Mouse (Mus musculus): ENCODE data around the gene Sephs2. TPM values are rescaled to one million over a fixed set of nuclear protein-coding genes. Genes with fewer than 3 reads are reported as not detected.

Gene Sephs2
- polyA plus RNA-seq, 1 experiment from 2014 or later, result 67.5 TPM

DNA sequence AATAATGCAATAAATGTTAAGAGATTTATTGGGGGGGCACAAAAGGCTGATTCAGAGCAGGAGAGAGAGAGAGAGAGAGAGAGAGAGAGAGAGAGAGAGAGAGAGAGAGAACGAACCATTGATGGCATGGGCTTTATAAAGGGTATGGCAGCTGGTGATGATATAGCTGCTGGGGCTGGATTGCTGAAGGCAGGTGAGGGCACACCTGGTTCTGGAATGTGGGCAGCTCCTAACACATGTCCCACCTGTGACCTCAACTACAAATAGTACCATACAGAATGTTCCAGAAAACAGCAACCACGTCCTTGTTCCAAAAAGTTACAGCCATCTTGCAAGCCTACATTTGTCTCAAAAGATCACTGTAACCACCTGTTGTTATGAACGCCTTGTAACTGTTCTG lies 42.5 kb downstream of the Sephs2 start:
- Histone ChIP-seq H3K27ac (replicated peaks) (0 out of 2 replicates have a peak overlapping the region, but pooled peaks have one; percentile 97), H3K4me1 (peaks cover 42% of the 10 kb centered on the region), H3K4me3 (replicated peaks) (peak overlapping the region; percentile 99), H3K4me2 (peak overlapping the region; percentile 71), H3K27me3 (replicated peaks) (no peaks in the 10 kb centered on the region), H3K36me3 (peaks cover 14% of the 10 kb centered on the region), H3K9me3 (replicated peaks) (no peaks in the 10 kb centered on the region), H3K9ac (replicated peaks) (peak overlapping the region; percentile 98; the same call in 1 of the 2 replicates)
- no peak for ATAC-seq (ENCODE audit: low FRiP score)
- WGBS, result 50% methylated on average over 3 of the region's 3 CpGs

- no peak overlapping the region for H3K4me2 ChIP-seq
- H3K4me3 ChIP-seq (replicated peaks), result no peak overlapping the region
- peaks cover 29% of the 10 kb centered on the region for H3K4me1 ChIP-seq
- whole genome bisulfite sequencing, result 66% methylated on average over 4 of the region's 4 CpGs
- no peaks in the 10 kb centered on the region for H3K9me3 ChIP-seq (replicated peaks)
- H3K36me3 ChIP-seq, result no peaks in the 10 kb centered on the region
- no peak overlapping the region for H3K9ac ChIP-seq (replicated peaks)
- no peaks in the 10 kb centered on the region for H3K27me3 ChIP-seq (replicated peaks)
- no peak overlapping the region for H3K27ac ChIP-seq (replicated peaks)
- ATAC-seq (ENCODE audit: low FRiP score), result no peak
These were observed 45.1 kb downstream of the Sephs2 start for GRCm38 (mm10) chr7:127228615-127229303.

DNA sequence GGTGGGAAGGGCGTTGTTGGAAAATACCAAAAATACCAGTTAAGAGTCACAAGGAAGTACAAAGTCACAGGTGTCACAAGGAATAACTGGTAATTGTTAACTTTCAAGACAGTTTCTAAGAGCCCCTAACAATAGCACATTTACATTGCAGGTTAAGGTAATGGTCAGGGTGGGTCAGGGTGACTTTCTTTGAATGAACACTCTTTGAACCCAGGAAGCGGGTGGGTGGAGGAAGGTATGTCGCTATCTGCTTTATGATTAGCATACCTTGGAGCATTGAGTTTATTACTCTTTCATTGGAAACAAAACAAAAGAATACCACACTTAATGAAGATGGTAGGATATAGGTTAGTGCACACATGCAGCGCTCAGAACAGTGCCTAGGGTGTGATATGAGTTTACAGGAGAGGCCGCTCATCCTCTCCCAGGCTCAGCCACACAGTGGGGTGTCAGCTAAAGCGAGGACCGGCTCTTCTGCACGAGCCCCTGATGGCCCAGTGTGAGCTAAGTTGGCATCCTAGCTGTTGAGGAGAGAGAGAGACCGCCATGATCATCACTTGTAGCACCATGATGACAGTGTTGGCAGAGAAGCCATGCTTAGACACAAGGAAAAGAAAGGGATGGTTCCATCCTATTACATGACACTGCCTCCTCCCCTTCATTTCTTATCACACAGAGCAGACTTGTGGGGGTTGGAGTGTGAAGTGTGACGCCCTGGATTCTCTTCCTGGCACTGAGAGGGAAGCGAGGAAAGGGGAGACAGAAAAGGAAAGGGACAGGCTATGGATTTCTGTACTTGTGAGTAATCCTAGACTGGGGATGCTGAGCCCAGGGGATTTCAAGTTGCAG lies 48.5 kb downstream of the Sephs2 start:
- WGBS, result 89% methylated on average over 11 of the region's 11 CpGs
- H3K27me3 ChIP-seq (replicated peaks), result no peaks in the 10 kb centered on the region
- no peaks in the 10 kb centered on the region for H3K36me3 ChIP-seq
- no peaks in the 10 kb centered on the region for H3K9me3 ChIP-seq (replicated peaks)
- H3K4me2 ChIP-seq, result no peak overlapping the region
- ATAC-seq (ENCODE audit: low FRiP score), result no peak
- no peak overlapping the region for H3K9ac ChIP-seq (replicated peaks)
- no peak overlapping the region for H3K27ac ChIP-seq (replicated peaks)
- no peak overlapping the region for H3K4me3 ChIP-seq (replicated peaks)
- H3K4me1 ChIP-seq, result peaks cover 11% of the 10 kb centered on the region

GRCm38 (mm10) chr7:127224616-127225015 lies 49.2 kb downstream of the Sephs2 start:
- Histone ChIP-seq H3K4me2 (no peak overlapping the region), H3K9me3 (replicated peaks) (no peaks in the 10 kb centered on the region), H3K27ac (replicated peaks) (no peak overlapping the region), H3K4me3 (replicated peaks) (no peak overlapping the region), H3K9ac (replicated peaks) (no peak overlapping the region), H3K4me1 (peaks cover 4% of the 10 kb centered on the region; the same call in 1 of the 2 replicates), H3K27me3 (replicated peaks) (no peaks in the 10 kb centered on the region), H3K36me3 (no peaks in the 10 kb centered on the region)
- no peak for ATAC-seq (ENCODE audit: low FRiP score)
- 97% methylated on average over 6 of the region's 6 CpGs for WGBS

DNA sequence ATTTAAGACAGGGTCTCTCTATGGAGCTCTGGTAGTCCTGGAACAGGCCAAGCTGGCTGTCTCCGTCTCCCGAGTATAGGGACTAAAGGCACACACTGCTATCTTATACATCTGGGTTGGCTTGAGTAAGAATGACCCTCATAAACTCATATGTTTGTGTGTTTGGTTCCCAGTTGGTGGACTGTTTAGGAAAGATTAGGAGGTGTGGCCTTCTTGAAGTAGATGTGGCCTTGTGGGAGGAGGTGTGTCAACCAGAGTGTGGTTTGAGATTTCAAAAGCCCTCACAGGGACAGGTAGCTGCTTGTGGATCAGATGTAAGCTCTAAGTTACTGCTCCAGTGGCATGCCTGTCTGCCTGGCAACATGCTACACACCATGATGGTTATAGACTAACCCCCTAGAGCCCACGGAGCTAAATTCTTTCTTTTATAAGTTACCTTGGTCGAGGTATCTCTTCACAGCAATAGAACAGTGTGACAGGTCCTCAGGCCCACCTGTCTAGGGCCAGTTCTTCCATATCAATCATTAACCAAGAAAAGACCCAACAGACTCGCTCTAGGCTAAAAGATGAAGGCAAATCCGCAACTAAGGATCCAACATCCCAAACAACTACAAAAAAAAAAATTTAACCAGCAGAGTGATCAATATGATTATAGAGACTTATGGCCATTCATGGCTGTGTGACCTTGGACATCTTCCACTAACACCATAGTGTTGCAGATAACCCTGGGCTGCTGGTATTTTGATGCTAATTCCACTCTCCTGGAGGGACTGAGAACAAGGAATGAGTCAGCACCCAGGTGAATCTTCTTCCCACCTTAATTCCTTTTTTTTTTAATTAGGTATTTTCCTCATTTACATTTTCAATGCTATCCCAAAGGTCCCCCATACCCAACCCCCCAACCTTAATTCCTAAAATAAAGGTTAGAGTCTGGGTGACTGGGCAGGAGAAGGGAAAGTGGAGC lies 50.1 kb downstream of the Sephs2 start:
- Histone ChIP-seq H3K36me3 (no peaks in the 10 kb centered on the region), H3K4me2 (no peak overlapping the region), H3K9ac (replicated peaks) (no peak overlapping the region), H3K27ac (replicated peaks) (no peak overlapping the region), H3K27me3 (replicated peaks) (no peaks in the 10 kb centered on the region), H3K9me3 (replicated peaks) (no peaks in the 10 kb centered on the region), H3K4me1 (no peaks in the 10 kb centered on the region), H3K4me3 (replicated peaks) (no peak overlapping the region)
- 91% methylated on average over 6 of the region's 6 CpGs for WGBS
- no peak for ATAC-seq (ENCODE audit: low FRiP score)

DNA sequence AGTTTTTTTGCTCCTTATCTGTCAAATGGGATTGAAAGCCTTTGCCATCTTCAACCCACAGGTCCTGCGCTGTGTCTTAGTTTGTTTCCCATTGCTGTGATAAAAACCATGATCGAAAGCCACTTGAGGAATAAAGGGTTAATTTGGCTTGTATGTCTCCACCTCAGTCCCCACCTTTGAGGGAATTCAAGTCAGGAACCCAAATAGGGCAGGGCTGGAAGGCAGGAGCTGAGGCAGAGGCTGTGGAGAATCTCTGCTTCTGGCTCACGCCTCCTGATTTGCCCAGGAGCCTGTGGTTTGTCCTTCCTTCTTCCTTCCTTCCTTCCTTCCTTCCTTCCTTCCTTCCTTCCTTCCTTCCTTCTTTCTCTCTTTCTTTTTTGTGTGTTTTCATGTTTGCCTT lies 50.7 kb downstream of the Sephs2 start:
- H3K4me2 ChIP-seq, result no peak overlapping the region
- H3K27me3 ChIP-seq (replicated peaks), result no peaks in the 10 kb centered on the region
- no peak overlapping the region for H3K9ac ChIP-seq (replicated peaks)
- no peaks in the 10 kb centered on the region for H3K4me1 ChIP-seq
- H3K9me3 ChIP-seq (replicated peaks), result no peaks in the 10 kb centered on the region
- no peaks in the 10 kb centered on the region for H3K36me3 ChIP-seq
- WGBS, result over 99% methylated on average over 3 of the region's 3 CpGs
- H3K4me3 ChIP-seq (replicated peaks), result no peak overlapping the region
- H3K27ac ChIP-seq (replicated peaks), result no peak overlapping the region
- ATAC-seq (ENCODE audit: low FRiP score), result no peak

Other genes with a start within 250 kb of the Sephs2 start
- 78.1 and 82.6 TPM in 2 replicates for gene Maz, start 247.0 kb downstream of the Sephs2 start, polyA plus RNA-seq (2015; fragmentation: Nextera tagmentation; extraction: Ambion mirVana)
- gene Kif22, start 231.6 kb downstream of the Sephs2 start, polyA plus RNA-seq (2015; fragmentation: Nextera tagmentation; extraction: Ambion mirVana), result 20.0 and 40.9 TPM in 2 replicates
- not detected in 2 replicates for gene Zg16, start 186.7 kb downstream of the Sephs2 start, polyA plus RNA-seq (2015; fragmentation: Nextera tagmentation; extraction: Ambion mirVana)
- gene AI467606, start 182.7 kb downstream of the Sephs2 start, polyA plus RNA-seq (2015; fragmentation: Nextera tagmentation; extraction: Ambion mirVana), result 2.4 and 8.6 TPM in 2 replicates
- gene Qprt, start 151.8 kb downstream of the Sephs2 start, polyA plus RNA-seq (2015; fragmentation: Nextera tagmentation; extraction: Ambion mirVana), result 0.75 and 1.1 TPM in 2 replicates
- gene Spn, start 136.2 kb downstream of the Sephs2 start, polyA plus RNA-seq (2015; fragmentation: Nextera tagmentation; extraction: Ambion mirVana), result 0.08 and 2.8 TPM in 2 replicates
- gene Cd2bp2, start 78.0 kb downstream of the Sephs2 start, polyA plus RNA-seq (2015; fragmentation: Nextera tagmentation; extraction: Ambion mirVana), result 64.2 and 65.8 TPM in 2 replicates
- gene Tbc1d10b, start 65.6 kb downstream of the Sephs2 start, polyA plus RNA-seq (2015; fragmentation: Nextera tagmentation; extraction: Ambion mirVana), result 30.0 and 35.6 TPM in 2 replicates
- gene Mylpf, start 65.2 kb downstream of the Sephs2 start, polyA plus RNA-seq (2015; fragmentation: Nextera tagmentation; extraction: Ambion mirVana), result 42.1 and 72.2 TPM in 2 replicates
- gene Zfp553, start 41.0 kb downstream of the Sephs2 start, polyA plus RNA-seq (2015; fragmentation: Nextera tagmentation; extraction: Ambion mirVana), result 47.5 and 48.8 TPM in 2 replicates
- 15.8 and 40.6 TPM in 2 replicates for gene Sept1, start 40.9 kb downstream of the Sephs2 start, polyA plus RNA-seq (2015; fragmentation: Nextera tagmentation; extraction: Ambion mirVana)
- 72.3 and 83.5 TPM in 2 replicates for gene Zfp771, start 29.8 kb downstream of the Sephs2 start, polyA plus RNA-seq (2015; fragmentation: Nextera tagmentation; extraction: Ambion mirVana)
- gene Dctpp1, start 13.3 kb downstream of the Sephs2 start, polyA plus RNA-seq (2015; fragmentation: Nextera tagmentation; extraction: Ambion mirVana), result 128 and 136 TPM in 2 replicates
- 0.18 and 5.4 TPM in 2 replicates for gene Itgal, start 22.2 kb upstream of the Sephs2 start, polyA plus RNA-seq (2015; fragmentation: Nextera tagmentation; extraction: Ambion mirVana)
- 17.4 and 17.8 TPM in 2 replicates for gene Zfp768, start 71.5 kb upstream of the Sephs2 start, polyA plus RNA-seq (2015; fragmentation: Nextera tagmentation; extraction: Ambion mirVana)
- gene Zfp747, start 102.0 kb upstream of the Sephs2 start, polyA plus RNA-seq (2015; fragmentation: Nextera tagmentation; extraction: Ambion mirVana), result 8.1 and 8.5 TPM in 2 replicates
- gene 9130019O22Rik, start 113.1 kb upstream of the Sephs2 start, polyA plus RNA-seq (2015; fragmentation: Nextera tagmentation; extraction: Ambion mirVana), result 4.4 and 4.8 TPM in 2 replicates
- gene E430018J23Rik, start 119.6 kb upstream of the Sephs2 start, polyA plus RNA-seq (2015; fragmentation: Nextera tagmentation; extraction: Ambion mirVana), result 5.0 and 5.2 TPM in 2 replicates
- 4.2 and 6.3 TPM in 2 replicates for gene Zfp764, start 132.8 kb upstream of the Sephs2 start, polyA plus RNA-seq (2015; fragmentation: Nextera tagmentation; extraction: Ambion mirVana)
- gene Zfp688, start 148.0 kb upstream of the Sephs2 start, polyA plus RNA-seq (2015; fragmentation: Nextera tagmentation; extraction: Ambion mirVana), result 29.2 and 30.6 TPM in 2 replicates
- gene Zfp689, start 175.1 kb upstream of the Sephs2 start, polyA plus RNA-seq (2015; fragmentation: Nextera tagmentation; extraction: Ambion mirVana), result 13.4 TPM in 2 replicates
- gene Prr14, start 185.6 kb upstream of the Sephs2 start, polyA plus RNA-seq (2015; fragmentation: Nextera tagmentation; extraction: Ambion mirVana), result 35.9 and 37.5 TPM in 2 replicates
- 10.7 and 12.2 TPM in 2 replicates for gene Fbrs, start 205.1 kb upstream of the Sephs2 start, polyA plus RNA-seq (2015; fragmentation: Nextera tagmentation; extraction: Ambion mirVana)
- 46.7 and 48.3 TPM in 2 replicates for gene Srcap, start 237.9 kb upstream of the Sephs2 start, polyA plus RNA-seq (2015; fragmentation: Nextera tagmentation; extraction: Ambion mirVana)
- gene Gm42715, start 245.5 kb upstream of the Sephs2 start, polyA plus RNA-seq (2015; fragmentation: Nextera tagmentation; extraction: Ambion mirVana), result 13.3 and 14.7 TPM in 2 replicates

All from neural tube, embryonic 15.5 days (tissue).